Mouse (Mus musculus) myocyte (in vitro differentiated cells): ENCODE measurements around the gene Scml4.

Source experiments
- CEBPB ChIP-seq: IDR thresholded peaks from 2 replicates; pipeline ENCODE4 v1.6.1; 2011; ENCODE audit warnings: mild to moderate bottlenecking, moderate library complexity; ENCODE audit not compliant: poor library complexity, insufficient read depth, severe bottlenecking
- MAX ChIP-seq: IDR thresholded peaks from one replicate; pipeline ENCODE4 v1.6.1; 2011; ENCODE audit warnings: low read depth, mild to moderate bottlenecking, control low read depth
- POLR2A ChIP-seq: IDR thresholded peaks from one replicate; pipeline ENCODE4 v1.6.1; 2011; ENCODE audit warnings: low read depth, mild to moderate bottlenecking, control low read depth, moderate library complexity; ENCODE audit not compliant: insufficient read length
- TCF12 ChIP-seq: IDR thresholded peaks from one replicate; pipeline ENCODE4 v1.6.1; 2011; ENCODE audit warnings: mild to moderate bottlenecking, control low read depth; ENCODE audit not compliant: poor library complexity, insufficient read depth, severe bottlenecking

- no peak for TF ChIP-seq MAX
- TF ChIP-seq POLR2A: no peak
- no peak for TF ChIP-seq CEBPB
- TF ChIP-seq TCF12: no peak
These were observed 95.0 kb downstream of the Scml4 start for GRCm38 (mm10) chr10:42955205-42955604.
